Mouse (Mus musculus): ENCODE measurements around the gene Olfr1090.

Gene Olfr1090

GRCm38 (mm10) chr2:86758893-86759292 lies at the start of gene Olfr1090:
Gene Olfr1090 (minus strand): TSS chr2:86758993.
- no peak for DNase-seq (ENCODE audit: low spot score)

DNA sequence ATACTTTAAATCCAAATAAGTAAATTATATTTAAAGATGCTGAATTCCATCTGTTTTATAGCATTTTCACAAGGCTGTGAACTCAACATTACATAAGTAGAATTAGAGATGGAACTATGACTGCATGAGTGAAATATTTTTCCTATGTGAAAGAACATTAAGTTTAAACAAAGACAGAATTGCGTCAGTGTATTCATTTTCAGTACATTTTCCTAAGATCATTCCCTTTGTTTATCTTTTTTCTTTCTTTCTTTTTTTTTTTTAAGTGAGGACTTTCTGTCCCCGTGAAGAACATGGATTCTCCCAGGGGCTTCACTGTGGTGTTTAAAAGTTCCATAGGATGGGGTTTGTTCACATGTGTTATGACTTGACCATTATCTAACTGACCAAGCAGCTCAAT lies 23.4 kb upstream of the Olfr1090 start, which contains the start of gene Olfr1093:
Gene Olfr1093, plus strand, starts transcription at position 301 of the 400 bp plus-strand sequence.
- DNase-seq (ENCODE audit: low spot score): no peak

GRCm38 (mm10) chr2:86761050-86761449 lies 2.3 kb upstream of the Olfr1090 start:
- no peak for DNase-seq (ENCODE audit: low spot score)

DNA sequence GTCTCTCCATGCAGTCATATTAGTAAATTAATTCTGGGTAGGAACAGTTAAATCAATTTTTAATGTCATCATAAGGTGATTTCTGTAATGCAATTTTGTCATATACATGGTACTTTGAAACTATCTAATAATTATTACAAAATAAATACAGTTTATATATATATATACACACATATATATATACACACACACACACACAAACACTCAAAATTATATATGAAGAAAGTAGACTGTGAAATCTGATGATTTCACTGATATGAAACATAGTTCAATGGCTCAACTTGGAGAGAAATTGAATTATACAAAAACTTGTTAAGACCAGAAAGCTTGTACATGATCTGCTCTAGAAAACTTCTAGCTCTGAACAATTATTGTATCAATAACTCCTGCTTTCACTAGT lies 25.2 kb downstream of the Olfr1090 start, which contains the start of gene Olfr1089:
Gene Olfr1089, minus strand, starts transcription at position 101 of the 400 bp plus-strand sequence.
- no peak for DNase-seq (ENCODE audit: low spot score)
